Mouse (Mus musculus) gastrocnemius, postnatal 25 days (tissue): ENCODE measurements around the gene Klhl29. TPM values are rescaled to one million over a fixed set of nuclear protein-coding genes. Genes with fewer than 3 reads are reported as not detected.
A peak's percentile ranks its signal among the peaks of the same experiment; 100 is the strongest.

ENCODE experiments used
- DNase-seq: peaks from one replicate; pipeline ENCODE4 v3.0.0; 2022
- total RNA-seq, 2 experiments: library from RNA; stranded (reverse); gene quantifications; 1 replicate in 1 of 2; 2 replicates in 1 of 2; pipeline ENCODE4 v1.2.3; 2021

Klhl29 gene
- total RNA-seq, 2 experiments from 2014 or later, result 1.5 to 3.4 TPM

DNA sequence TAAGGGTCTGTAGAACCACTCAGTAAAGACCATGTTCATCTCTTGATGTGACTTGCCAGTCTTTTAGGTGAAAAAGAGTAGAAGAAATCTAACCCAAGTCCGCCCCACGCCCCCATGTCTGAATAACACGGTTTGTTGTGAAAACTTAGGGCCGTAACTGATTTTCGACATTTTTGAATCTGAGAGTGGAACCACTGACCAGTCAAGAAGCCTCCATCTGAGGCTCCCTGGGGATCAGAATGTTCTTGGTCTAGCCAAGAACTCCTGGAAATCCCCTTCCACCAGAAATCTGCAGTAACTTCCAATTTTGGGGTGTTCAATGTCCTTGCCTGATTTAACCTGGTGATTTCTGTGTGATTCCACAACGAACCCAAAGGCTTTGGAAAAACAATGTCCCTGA, 189.9 kb downstream of the Klhl29 start:
- DNase-seq, result no peak

GRCm38 (mm10) chr12:5182586-5182985, 192.9 kb downstream of the Klhl29 start:
- no peak for DNase-seq

DNA sequence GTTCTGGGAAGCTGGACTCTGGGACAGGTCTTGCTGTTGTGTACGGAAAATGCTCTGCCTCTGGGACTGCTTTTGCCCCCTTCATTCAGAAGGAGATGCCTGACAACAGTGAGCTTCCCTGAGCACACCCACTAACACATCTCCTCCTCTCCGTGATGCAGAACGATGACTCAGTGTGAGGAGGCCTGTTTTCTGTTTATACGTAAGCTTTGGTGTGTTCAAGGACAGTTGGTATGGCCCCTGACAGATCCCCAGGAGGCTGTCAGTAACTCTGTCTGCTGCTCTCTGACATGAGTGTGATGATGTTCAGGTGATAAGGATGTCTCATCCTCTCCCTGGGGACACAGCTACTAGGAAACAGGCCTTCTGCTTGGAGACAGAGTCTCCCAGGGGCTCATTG, 193.3 kb downstream of the Klhl29 start:
- no peak for DNase-seq

DNA sequence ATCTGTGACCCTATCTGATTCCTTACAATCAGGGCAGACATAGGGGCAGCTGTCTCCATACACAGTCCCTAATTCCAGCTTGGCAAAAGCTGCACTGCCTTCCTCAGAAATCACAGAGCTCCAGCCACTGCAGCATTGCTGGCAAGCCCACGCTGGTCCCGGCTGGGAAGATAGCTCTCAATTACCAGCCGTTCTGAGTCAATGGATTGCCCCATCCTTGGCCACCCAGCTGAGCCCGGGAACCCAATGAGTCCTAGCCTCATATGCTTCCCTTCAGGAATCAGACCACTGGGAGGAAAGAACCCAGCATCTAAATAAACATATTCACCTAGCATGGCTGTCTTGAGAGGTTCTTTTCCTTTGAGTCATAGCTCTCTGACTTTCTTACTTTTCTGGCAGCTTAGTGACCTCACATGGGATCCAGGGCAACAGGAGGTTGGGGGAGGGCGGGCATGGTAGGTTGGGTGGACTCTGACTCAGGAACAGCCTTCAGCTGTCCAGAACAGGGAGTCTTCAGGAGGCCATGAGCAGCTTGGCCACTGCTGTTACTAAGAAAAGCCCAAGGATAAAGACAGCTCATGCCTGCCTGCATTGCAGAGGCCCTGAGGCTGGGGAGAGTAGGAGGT, 198.7 kb downstream of the Klhl29 start:
- peak; percentile 37 for DNase-seq

DNA sequence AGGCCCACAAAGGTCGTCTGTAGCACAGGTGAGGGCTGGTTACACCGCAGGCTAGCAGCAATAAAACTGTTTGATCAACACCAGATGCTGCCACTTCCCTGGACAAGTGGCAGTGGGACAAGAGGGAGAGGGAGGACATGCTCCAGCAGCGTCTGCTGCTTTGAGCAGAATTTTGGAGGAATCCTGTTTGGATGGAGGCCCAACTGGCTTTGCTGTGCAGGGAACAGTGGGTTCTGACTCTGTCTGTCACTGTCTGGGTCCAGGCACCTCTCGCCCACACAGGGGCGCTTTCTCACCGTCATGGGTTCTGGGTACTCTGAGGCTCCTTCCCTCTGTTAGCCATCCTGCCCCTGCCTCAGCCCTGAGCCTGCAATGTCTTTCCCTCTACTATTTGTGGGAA, 209.3 kb downstream of the Klhl29 start:
- DNase-seq, result peak; percentile 42

DNA sequence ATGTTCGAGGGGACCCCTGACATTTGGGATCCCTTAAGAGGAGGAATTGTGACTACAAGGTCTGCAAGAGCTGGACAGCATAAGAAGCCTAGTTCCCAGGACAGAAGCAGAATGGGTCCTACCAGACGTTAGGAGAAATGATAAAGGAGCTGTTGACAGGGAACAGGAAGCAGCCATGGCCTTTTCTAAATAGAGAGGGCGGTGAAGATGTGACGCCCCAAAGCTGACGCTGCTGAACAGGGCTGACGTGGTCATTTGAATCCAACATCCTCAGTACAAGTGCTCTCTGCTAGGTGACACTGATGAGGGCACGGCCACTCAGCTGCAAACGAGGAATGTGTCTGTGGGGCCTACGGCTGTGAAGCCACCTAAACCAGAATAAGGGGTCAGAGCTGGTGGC, 210.1 kb downstream of the Klhl29 start:
- no peak for DNase-seq

GRCm38 (mm10) chr12:5162672-5163071, 212.8 kb downstream of the Klhl29 start:
- peak; percentile 42 for DNase-seq

DNA sequence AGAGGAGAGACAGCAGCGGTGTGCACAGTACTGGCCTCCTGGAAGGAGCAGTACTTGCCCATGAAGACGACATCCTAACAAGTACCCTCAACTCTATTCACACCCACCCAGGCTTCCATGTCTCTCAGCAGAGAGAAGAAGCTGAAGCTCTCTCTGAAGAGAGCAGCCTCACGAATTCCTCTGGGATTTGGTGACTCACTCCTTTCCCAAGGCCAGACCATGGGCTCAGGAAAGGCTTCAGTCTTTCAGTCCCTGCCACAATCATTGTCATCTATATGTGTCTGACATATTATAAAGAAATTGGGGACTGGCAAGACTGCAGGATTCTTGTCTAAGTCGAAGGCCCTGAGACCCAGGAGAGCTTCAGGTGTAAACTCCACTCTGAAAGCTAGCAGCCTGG, 213.9 kb downstream of the Klhl29 start:
- no peak for DNase-seq

- no peak for DNase-seq
These were observed 217.5 kb downstream of the Klhl29 start for GRCm38 (mm10) chr12:5157931-5158481.

DNA sequence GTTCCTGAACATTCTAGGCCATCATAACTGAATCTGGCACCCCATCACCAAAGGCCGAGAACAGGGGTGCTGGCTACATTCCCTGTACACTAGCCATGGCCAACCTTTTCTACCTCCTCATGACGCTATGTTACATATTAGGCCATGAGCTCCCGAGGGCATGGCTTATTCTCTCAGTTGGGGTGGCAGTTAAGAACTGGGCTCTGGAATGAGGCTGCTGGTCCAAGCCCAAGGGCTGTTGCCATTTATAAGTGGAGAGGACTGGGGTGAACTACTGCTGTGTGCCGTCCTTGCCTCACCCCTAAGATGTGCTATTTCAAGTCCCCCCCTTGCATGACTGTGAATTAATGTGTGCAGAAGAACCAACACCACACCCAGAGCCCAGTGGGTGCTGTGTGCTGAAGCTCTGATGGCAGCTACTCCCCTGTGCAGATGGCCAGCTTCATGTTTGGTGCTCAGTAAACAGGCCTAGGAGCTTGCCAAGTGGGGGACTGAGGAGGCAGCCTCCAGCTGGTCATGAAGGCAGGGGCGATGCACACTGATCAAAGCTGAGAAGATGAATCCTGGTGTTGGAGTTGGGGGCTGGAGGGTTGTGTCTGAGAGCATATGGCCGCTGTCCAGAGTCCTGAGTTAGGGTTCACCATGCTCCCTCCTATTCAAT, 218.3 kb downstream of the Klhl29 start:
- DNase-seq, result peak; percentile 40

GRCm38 (mm10) chr12:5155177-5155576, 220.3 kb downstream of the Klhl29 start:
- DNase-seq, result no peak

GRCm38 (mm10) chr12:5151859-5152258, 223.6 kb downstream of the Klhl29 start:
- no peak for DNase-seq

GRCm38 (mm10) chr12:5147346-5148035, 228.0 kb downstream of the Klhl29 start:
- no peak for DNase-seq

GRCm38 (mm10) chr12:5143903-5144781, 231.3 kb downstream of the Klhl29 start:
- DNase-seq, result no peak

DNA sequence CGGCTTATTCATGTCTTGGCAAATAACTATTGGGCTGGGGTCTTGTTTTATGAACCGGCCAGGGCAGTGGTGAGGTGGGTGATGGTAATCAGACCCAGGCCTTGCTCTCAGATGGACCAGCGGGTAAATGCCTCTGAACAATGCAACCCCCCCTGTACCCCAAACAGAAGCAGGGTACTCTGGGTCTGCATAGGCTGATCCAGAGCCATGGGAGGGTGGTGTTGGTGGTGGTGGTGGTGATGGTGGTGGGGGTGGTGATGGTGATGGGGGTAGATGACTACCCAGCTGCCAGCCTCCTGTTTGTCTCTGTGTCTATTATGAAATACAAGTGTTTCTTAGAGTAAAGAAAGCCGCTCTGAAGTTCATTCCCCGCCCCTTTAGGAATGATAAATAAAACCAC, 232.3 kb downstream of the Klhl29 start:
- DNase-seq, result no peak

DNA sequence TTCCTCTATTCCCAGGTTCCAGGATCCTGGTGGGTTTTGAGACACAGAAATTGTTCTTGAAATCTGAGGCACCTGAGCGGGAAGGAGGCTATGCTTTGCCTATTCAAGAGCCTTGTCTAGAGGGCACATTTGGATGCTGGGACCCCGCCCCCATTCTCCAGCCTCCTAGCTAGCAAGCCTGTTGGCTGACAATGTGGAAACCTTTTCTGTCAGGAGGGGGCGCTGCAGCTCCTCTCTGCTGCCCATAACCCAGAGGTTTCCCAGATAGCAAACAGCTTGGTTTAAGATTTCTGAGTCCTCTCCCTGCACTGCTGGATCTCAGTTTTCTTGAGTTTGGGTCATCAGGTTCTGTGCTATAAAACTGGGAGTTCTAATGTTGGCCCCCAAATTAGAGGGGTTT, 232.7 kb downstream of the Klhl29 start:
- DNase-seq, result peak; percentile 72

- DNase-seq, result no peak
These were observed 234.4 kb downstream of the Klhl29 start for GRCm38 (mm10) chr12:5141040-5141439.

GRCm38 (mm10) chr12:5139302-5139701, 236.2 kb downstream of the Klhl29 start:
- DNase-seq, result no peak

DNA sequence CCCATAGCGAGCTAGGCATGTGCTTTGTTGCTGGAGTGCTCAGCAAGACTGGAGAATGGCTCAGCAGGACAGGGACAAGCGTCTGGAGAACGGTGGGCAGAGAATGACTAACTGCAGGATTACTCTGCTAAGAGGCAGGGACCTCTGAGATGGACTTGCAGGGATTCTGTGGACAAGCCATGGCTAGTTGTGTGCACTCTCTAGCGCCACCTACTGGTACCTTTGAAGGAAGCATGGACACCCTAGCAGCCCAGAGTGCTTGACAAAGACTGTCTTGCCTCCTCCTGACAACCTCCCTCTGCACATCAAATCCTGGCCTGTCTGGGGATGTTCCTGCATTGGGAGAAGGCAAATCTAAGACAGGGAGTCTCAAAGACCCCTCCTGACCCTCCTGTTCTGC, 239.2 kb downstream of the Klhl29 start:
- no peak for DNase-seq

DNA sequence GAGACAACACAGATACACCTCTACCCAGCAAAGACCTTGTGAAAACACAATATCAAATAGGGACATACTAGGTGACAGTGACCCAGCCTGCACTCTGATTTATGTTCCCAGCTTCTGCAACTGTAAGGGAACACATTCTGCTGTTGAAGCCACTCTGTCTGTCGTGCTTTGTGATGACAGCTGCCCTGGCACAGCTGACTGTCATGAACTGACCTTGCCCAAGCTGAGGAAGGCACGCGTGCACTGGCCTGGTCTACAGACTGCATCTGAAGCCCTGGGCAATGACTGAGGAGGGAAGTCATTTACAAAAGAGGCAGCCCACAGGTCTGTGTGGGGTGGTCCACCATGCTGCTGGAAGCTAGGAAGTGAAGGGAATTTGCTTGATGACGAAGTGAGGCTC, 246.3 kb downstream of the Klhl29 start:
- no peak for DNase-seq

DNA sequence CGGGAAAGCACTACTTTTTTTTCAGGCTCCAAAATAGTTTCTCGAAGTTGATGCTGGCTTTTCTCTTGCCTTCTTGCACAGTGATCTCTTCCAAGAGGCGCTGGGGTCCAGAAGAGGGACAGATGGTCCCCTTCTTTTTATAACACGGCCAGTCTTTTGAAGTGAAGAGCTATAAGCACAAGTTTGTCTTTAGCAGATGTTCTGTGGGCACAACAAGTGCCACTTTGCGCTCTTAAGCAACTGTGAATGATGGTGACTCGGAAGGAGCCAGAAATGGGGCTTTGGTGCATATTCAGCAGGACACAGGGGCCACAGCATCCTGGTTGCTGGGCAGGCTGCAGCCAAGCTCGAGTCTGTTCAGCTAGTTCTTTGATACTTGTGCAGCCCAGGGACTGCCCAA, 249.6 kb downstream of the Klhl29 start:
- DNase-seq, result no peak

GRCm38 (mm10) chr12:5122972-5123371, 252.5 kb downstream of the Klhl29 start:
- no peak for DNase-seq
